Mouse (Mus musculus) layer of hippocampus, postnatal 36 days (tissue): ENCODE measurements around the gene 1700025B11Rik. TPM values are rescaled to one million over a fixed set of nuclear protein-coding genes. Genes with fewer than 3 reads are reported as not detected.
"Not testable (repeated sequence)": the region's sequence is repeated elsewhere in the genome, so short reads cannot be mapped to it uniquely, and the experiment has no call there.

ENCODE experiments used
- DNase-seq, 2 experiments: peaks; one replicate each; pipeline ENCODE4 v3.0.0; 2022
- total RNA-seq, 2 experiments: library from RNA; stranded (reverse); gene quantifications; 2 replicates each; pipeline ENCODE4 v1.2.3; 2021

1700025B11Rik gene
- total RNA-seq = not detected

- DNase-seq = no peak
These were observed at the start of gene 1700025B11Rik for GRCm38 (mm10) chr15:77561792-77562191. Gene 1700025B11Rik, minus strand, starts transcription at chr15:77561892.

GRCm38 (mm10) chr15:77606069-77606468, 44.4 kb upstream of the 1700025B11Rik start:
- DNase-seq = no peak

- DNase-seq = no peak
These were observed 37.3 kb upstream of the 1700025B11Rik start, which contains the start of gene Gm36245 for GRCm38 (mm10) chr15:77598958-77599357. Gene Gm36245, plus strand, starts transcription at chr15:77599258.

- DNase-seq = no peak
These were observed 36.7 kb upstream of the 1700025B11Rik start for GRCm38 (mm10) chr15:77598429-77598828.

GRCm38 (mm10) chr15:77595961-77596360, 34.3 kb upstream of the 1700025B11Rik start, which contains the start of gene Apol10b:
Gene Apol10b, minus strand, starts transcription at chr15:77596125.
- no peak for DNase-seq

GRCm38 (mm10) chr15:77593557-77593956, 31.9 kb upstream of the 1700025B11Rik start:
- no peak for DNase-seq

GRCm38 (mm10) chr15:77590881-77591280, 29.2 kb upstream of the 1700025B11Rik start:
- DNase-seq = no peak

- DNase-seq = no peak
These were observed 27.3 kb upstream of the 1700025B11Rik start for GRCm38 (mm10) chr15:77588981-77589380.

GRCm38 (mm10) chr15:77587026-77587425, 25.3 kb upstream of the 1700025B11Rik start:
- DNase-seq = no peak

- DNase-seq = peak; percentile 17 to 21
These were observed 20.0 kb upstream of the 1700025B11Rik start for GRCm38 (mm10) chr15:77581681-77582080.

GRCm38 (mm10) chr15:77579311-77579710, 17.6 kb upstream of the 1700025B11Rik start:
- no peak for DNase-seq

GRCm38 (mm10) chr15:77578801-77579200, 17.1 kb upstream of the 1700025B11Rik start:
- no peak for DNase-seq

- no peak for DNase-seq
These were observed 1.5 kb upstream of the 1700025B11Rik start for GRCm38 (mm10) chr15:77563219-77563618.

- DNase-seq = not testable (repeated sequence)
These were observed 22.5 kb downstream of the 1700025B11Rik start for GRCm38 (mm10) chr15:77539221-77539620.

GRCm38 (mm10) chr15:77533216-77533615, 28.5 kb downstream of the 1700025B11Rik start, which contains the start of gene Apol7c:
Gene Apol7c, minus strand, starts transcription at chr15:77533316.
- DNase-seq = no peak

- DNase-seq = peak; percentile 11 to 12
These were observed 38.4 kb downstream of the 1700025B11Rik start for GRCm38 (mm10) chr15:77523186-77523843.

- DNase-seq = not testable (repeated sequence)
These were observed 41.1 kb downstream of the 1700025B11Rik start for GRCm38 (mm10) chr15:77520596-77520995.

Other genes starting within 250 kb of the 1700025B11Rik start
- under 1 TPM in 1 of 2 experiments, not detected in 1; 0.15 TPM for gene Apol7a, start 162.8 kb downstream of the 1700025B11Rik start, total RNA-seq
- gene Apol9a, start 150.8 kb downstream of the 1700025B11Rik start, total RNA-seq = not detected
- gene Apol7b, start 114.4 kb downstream of the 1700025B11Rik start, total RNA-seq = not detected
- not detected for gene Apol10a, start 84.8 kb downstream of the 1700025B11Rik start, total RNA-seq
- not detected for gene Apol11a, start 53.6 kb downstream of the 1700025B11Rik start, total RNA-seq
- not detected for gene Apol7c, start 28.6 kb downstream of the 1700025B11Rik start, total RNA-seq
- under 1 TPM; 0.20 to 0.38 TPM for gene Apol10b, start 34.2 kb upstream of the 1700025B11Rik start, total RNA-seq
- not detected for gene Gm36245, start 37.4 kb upstream of the 1700025B11Rik start, total RNA-seq
- gene Apol11b, start 81.4 kb upstream of the 1700025B11Rik start, total RNA-seq = not detected
- gene Apol7e, start 137.0 kb upstream of the 1700025B11Rik start, total RNA-seq = not detected
- gene Apol9b, start 167.1 kb upstream of the 1700025B11Rik start, total RNA-seq = not detected
- 1 to 10 TPM; 4.0 to 6.7 TPM for gene Apol8, start 195.1 kb upstream of the 1700025B11Rik start, total RNA-seq